Mouse (Mus musculus) lung, postnatal 36 days (tissue): ENCODE data around the gene Kif5c.

Experiments used
- DNase-seq: peaks from one replicate; pipeline ENCODE4 v3.0.0; 2022; ENCODE audit warnings: mixed read lengths

Kif5c gene

DNA sequence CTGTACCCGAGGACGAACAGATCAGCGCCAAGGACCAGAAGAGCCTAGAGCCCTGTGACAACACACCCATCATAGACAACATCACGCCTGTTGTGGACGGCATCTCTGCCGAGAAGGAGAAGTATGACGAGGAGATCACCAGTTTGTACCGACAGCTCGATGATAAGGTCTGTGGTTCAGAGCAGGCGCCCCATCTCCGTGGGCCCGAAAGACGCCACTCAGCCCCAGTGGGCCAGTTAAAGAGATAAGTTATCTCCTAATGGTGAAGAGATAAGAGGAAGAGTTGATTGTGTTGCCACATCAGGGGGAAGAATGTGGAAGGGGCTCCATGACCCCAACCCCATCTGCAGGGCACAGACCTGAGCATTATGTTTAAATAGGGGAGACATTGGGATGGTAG is 103.9 kb downstream of the Kif5c start:
- DNase-seq: no peak

GRCm38 (mm10) chr2:49726672-49727071 is 107.6 kb downstream of the Kif5c start:
- DNase-seq: peak; percentile 32

DNA sequence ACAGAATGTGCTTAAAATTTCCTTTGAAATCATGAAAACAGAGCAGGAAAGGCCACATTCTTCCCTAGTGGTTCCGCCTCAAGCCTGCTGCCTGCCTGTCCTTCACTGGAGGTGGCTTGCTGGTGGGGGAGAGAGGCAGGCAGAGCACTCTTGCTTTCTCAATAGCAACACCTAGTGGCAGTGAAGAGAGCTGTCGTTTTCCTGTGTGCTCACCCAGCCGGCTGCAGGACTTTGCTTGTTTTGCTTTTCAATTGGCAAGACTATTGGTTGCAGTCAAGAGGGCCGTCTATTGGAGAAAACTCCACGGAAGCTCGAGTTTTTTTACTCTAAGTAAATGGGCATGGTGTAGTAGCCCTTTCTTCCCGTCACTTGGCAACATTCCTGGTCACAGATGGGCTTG is 108.1 kb downstream of the Kif5c start:
- DNase-seq: peak; percentile 80

DNA sequence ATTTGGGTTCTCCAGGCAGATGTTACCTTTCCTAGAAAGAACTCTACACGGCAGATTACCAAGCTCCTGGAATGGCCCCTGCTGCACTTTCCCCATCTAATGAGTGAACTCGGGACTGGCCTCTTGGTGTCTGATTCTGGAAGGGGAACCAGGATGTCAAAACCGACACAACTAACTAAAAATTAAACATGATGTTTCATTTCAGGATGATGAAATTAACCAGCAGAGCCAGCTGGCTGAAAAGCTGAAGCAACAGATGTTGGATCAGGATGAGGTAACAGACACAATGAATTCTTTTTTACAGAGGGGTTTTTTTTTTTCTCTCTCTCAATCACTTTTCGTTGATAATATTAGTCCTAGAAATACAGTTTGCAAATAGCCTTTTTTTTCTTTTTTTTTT is 108.6 kb downstream of the Kif5c start:
- peak; percentile 48 for DNase-seq

DNA sequence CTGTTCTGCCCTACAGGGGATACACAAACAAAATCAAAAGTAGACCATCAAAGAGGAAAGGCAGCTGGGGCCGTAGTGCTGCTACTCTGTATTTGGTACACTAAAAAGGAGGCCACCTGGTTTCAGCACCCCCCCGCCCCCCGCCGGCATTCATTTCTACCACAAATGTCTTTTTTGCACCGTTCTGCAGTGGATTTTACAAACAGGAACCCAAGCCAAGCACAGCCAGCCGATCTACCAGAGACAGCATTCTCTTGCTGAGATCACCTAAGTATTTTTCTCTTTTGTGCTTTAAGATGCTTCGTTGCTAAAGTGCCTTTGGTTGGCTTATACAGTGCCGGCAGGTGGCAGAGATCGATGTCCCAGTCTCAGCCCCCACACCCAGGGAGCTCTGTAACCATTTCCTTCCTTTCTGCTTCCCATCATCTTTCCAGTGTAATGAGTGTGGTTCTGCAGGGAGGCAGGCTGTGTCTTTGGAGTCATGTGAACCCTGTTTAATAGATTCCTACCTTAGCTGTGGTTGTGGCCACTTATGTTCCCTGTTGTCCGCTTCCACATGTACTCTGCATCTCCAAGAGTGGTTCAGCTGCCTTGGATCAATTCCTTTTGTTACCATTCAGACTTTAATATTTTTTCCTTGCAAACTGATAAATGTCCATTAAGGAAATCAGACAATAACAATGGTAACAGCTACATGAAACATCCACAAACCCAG is 110.0 kb downstream of the Kif5c start:
- no peak for DNase-seq

GRCm38 (mm10) chr2:49729611-49729969 is 110.5 kb downstream of the Kif5c start:
- no peak for DNase-seq

DNA sequence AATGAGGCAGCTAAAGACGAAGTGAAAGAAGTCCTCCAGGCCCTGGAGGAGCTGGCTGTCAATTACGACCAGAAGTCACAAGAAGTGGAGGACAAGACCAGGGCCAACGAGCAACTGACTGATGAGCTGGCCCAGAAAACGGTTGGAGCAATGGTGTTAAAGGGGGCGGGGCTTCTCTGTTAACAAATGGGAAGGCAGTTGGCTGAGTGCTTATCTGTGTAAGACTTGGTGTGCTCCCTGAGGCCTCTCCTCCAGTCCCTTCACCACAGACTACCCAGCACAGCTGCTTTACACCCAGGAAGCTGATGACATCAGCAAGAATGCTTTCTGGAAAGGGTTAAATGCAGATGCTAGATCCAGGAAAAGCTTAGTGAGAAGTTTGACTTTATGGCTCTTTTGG is 111.1 kb downstream of the Kif5c start:
- no peak for DNase-seq

DNA sequence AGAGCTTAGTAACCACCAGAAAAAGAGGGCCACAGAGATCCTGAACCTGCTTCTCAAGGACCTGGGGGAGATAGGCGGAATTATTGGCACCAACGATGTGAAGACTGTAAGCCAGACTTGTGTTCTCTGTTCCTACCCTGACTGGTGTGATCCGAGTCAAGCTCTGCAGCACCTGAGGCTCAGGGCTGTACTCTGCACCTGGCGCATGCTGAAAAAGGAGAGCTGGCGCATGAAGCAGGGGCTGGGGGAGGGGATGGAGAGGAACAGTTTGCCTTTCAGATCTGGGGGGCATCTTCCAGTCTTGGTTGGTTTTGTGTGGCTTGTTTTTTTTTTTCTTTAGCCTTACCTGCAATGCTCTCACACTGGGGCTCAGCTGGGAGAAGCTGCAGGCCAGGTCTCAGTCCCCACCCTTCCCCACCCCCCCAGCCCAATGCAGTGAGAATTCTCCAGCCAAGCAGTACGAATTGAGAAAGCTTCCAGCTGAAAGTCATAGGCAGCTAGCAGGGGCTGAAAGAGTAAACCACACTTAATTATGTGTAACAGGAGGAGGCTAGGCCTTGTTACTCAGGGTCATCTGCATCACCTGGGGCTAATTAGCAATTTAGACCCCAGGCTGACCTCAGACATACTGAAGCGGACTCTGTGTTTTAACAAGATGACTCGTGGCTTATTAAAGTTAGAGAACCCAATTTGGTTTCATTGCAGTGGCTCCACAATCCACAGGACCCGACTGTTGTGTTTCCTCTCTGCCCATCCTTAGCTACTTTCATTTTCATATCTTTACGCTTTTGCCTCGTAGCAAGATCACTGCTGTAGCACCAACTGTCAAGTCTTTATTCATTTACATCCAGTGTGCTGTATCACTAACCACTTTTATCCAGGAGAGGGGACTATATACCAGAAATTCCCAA is 113.9 kb downstream of the Kif5c start:
- no peak for DNase-seq

DNA sequence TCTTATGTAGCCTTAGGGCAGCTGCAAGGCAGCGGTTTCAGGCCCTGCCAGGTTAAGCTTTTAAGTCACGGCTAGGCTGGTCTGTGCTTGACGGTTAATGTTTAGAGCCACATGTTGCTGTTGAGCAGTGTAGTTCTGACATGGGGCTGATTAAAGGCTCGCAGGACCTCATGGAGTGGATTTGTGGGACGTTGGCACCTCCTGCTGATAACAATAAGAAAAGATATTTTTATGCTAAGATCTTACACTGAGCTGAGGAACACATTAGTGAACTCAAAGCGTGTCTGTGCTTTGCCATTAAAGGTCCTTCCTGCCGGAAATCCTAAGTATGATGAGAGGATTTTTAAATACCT is 114.5 kb downstream of the Kif5c start:
- no peak for DNase-seq

DNA sequence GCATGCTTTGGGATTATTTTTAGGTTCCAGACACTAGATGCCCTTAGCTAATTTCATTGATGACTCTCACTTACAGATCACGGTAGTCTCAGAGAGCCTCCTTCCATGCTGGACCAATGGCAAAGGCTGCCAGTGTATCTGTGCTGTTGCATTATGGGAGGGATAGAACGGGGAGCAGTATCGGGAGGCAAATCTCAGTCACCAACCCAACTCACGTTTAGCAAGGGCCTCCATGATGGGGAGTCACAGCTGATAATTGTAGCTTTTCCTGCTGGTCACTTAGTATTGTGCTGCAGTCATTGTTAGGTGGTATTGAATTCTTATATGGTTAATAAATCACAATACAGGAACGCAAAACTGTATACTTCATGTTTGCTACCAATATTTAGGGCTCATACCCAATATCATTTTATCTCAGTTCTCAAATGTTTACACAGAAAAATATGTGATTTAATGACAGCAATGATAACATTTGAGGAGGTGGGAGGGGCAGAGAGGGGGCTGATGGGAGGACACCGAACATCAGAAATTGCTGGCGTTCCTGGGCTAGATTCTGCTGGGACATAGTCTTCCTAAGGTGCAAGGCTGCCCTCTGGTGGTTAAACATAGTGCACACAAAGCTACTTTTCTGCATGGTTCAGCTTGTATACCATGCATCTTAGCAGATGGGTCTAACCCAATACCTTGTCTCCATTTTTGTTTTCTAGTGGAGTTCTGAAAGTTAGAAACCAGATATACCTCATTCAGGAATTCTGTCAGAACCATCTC is 115.1 kb downstream of the Kif5c start:
- peak; percentile 89 for DNase-seq

DNA sequence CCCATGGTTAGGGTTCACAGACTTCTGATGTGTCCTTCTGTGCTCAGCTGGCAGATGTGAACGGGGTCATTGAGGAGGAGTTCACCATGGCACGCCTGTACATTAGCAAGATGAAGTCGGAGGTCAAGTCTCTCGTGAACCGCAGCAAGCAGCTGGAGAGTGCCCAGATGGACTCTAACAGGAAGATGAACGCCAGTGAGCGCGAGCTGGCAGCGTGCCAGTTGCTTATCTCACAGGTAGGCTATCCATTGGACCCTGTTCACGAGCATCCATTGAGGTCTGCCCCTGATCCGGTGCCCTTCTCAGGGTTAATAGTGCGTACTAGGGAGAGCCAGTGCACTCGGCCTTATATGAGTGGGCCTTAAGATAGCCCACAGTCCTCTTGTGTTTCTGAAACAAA is 116.3 kb downstream of the Kif5c start:
- DNase-seq: no peak

DNA sequence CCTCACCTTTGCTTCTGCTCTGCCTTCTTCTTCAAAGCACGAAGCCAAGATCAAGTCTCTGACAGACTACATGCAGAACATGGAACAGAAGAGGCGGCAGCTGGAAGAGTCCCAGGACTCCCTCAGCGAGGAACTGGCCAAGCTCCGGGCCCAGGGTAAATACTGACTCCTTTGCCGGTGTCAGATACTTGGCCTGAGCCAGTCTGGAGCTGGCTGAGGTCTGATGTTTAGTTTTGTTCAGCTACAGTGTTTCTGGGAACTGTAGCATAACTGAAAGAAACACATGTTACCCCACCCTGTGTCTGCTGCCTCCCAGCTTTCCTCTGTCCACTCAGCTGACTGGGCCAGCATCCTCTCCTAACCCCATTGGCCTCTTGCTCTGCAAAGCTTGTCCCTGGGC is 119.9 kb downstream of the Kif5c start:
- peak; percentile 26 for DNase-seq

DNA sequence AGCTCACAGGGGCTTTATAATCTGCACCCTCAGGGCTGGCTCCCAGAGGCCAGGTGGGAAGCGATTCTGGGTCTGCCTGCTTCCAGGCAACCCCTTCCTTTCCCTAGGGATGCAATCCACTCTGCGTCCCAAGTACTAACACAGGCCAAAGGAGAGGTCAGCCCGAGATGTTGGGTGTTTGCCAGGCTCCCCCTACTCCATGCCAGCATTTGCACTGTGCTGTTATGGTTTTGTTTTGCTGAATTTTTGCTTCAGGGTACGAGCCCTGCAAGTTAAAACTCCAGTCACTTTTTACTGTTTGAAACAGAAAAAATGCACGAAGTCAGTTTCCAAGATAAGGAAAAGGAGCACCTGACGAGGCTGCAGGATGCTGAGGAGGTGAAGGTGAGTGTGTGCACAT is 121.9 kb downstream of the Kif5c start:
- DNase-seq: no peak

- DNase-seq: no peak
Observed at GRCm38 (mm10) chr2:49741895-49742734, 123.0 kb downstream of the Kif5c start.

DNA sequence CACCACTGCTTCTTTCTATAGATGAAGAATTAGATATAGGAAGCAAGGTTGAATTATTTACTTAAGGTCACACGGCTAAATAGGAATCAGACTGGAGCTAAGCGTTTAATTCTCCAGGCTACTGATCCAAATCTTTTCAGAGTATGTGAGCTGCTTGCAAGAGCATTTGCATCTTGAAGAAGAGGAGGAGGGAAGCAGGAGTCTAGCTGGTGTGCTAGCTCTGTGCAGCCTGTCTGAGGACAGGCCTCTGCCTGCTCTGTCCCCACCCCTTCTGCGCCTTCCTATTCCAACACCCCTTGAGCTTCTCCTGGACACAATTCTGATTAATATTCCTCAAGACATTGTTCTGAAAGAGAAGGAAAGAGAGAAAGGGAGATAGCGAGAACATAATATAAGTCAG is 123.8 kb downstream of the Kif5c start:
- no peak for DNase-seq

- no peak for DNase-seq
Observed at GRCm38 (mm10) chr2:49743775-49744174, 124.7 kb downstream of the Kif5c start.

DNA sequence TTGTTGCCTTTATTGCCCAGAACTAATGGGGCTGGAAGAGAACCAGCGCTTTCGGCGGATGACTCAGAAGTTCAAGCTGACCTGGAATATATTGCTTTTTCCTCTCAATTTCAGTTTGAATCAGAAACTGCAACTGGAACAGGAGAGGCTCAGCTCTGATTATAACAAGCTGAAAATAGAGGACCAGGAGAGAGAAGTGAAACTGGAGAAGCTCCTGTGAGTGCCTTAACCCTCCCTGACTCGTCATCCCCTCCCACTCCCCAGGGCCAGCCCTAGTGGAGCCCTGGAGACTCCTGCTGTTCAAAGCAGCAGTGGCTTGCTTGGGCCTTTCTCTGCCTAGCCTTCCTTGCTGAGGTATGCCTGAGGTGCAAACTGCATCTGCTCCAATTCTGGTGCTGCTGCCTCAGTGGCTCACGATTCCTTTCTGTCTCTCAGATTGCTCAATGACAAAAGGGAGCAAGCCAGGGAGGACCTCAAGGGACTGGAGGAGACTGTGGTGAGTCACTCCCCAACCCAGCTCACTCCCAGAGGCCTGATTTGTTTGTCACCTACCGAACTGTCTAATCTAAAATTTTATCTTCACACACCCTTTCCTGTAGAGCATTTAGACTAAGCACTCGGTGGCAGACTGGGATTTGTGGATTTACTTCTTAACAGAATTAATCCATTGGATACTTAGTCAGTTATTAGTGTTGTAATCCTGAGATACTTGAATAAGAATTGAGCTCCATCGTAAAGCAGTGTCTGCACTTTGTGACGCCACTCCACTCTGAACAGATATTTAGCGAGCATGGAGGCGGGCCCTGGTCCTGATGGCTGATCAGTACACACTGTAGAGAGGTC is 125.4 kb downstream of the Kif5c start:
- peak; percentile 6 for DNase-seq

DNA sequence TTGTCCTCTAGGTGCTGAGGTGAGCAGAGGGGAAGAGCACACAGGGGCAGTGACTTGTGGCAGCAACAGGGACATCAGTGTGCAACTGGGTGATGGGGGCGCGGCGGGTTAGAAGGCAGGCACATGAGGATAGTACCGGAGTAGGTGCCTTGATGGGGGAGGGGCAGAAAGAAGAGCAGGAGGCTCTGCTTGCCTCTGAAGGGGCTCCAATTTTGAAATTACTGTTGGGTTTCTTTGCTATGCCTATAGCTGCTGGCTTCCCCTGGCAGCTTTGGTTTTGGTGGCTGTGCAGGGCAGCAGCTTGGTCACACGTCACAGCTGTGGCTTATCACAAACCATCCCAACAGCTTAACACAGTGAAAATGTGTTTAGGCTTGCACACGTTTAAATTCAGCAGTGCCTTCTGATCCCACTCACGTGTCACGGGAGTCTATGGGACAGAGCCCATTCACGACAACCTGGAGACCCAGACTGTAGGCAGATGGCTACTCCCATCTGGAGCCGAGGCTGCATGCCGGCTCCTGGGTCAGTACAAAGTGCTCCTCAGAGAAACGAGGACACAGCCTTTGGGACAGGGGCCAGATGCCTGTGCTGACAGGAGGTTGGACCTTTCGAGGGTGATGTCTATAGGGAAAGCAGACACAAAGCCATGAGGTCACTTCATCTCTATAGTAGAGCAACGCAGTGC is 126.1 kb downstream of the Kif5c start:
- DNase-seq: no peak

DNA sequence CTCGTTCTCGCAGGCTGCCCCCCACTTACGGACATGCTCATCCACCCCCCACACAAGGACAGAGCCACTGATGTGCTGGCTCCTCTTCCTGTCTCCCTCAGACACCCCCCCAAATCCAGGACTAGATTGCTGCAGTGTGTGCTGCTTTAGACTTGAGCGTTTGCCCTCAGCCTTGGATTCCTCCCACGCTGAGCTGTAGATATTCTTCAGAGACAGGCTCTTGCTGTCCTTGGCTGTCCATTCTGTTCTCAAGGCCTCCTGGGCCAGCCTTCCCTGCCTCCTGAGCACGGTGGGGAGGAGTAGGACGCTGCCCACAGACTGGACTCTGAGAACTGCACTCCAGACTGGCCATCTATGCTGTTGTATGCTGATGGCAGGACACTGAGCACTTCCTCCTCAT is 127.8 kb downstream of the Kif5c start:
- no peak for DNase-seq

- DNase-seq: no peak
Observed at GRCm38 (mm10) chr2:49747670-49748069, 128.6 kb downstream of the Kif5c start.
